Mouse (Mus musculus) kidney, adult 2 months (tissue): ENCODE results near the gene Adh4.

ENCODE experiments used
- CTCF ChIP-seq: fragments of 200-500 bp; conservative IDR thresholded peaks from 2 replicates; pipeline ENCODE4 v1.5.1; 2011; ENCODE audit warnings: low read depth, mild to moderate bottlenecking, control low read depth, low read length, moderate library complexity, mixed read lengths; ENCODE audit not compliant: insufficient read depth, insufficient read length
- POLR2A ChIP-seq: fragments of 200-500 bp; IDR thresholded peaks from one replicate; pipeline ENCODE4 v1.6.1; 2011; ENCODE audit warnings: low read depth, low read length, control low read depth

- TF ChIP-seq CTCF (no peak), POLR2A (no peak)
Measured at GRCm38 (mm10) chr3:138410211-138410610, 5.1 kb upstream of the Adh4 start.
